8 mouse cellular contexts compared by ENCODE assay signal in the genomic region with DNA sequence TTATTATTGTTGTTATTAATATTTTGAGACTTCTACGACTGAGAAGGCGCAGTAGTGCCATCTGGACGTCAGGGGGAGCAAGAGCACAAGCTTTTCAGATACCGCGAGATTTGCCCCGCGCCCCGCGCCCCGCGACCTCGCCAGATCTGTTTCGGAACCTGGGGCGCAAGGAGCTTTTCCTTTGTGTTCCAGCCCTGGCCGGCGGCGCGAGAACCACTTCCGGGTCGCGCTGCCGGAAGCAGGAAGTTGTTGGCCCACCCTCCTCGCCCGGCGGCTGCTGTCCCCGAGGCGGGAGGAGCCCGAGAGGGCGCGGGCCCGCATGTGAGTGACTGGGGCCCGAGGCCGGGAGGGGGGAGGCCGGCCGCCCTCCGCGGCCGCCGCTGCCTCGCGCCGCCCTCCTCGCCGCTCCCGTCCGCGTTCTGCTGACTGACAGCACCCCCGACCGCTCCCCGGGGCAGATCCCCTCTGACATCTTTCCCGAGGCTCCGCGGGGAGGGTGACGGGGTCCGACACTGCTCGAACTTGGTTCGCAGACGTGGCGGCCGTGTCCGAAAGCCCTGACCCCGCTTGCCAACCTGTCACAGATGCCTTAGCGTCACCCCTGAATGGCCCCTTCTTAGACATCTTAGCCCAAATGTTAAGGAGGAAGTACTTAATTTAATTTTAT. TPM values are rescaled to one million over a fixed set of nuclear protein-coding genes. Genes with fewer than 3 reads are reported as not detected.
A peak's percentile ranks its signal among the peaks of the same experiment; 100 is the strongest.
DNase-seq lines count a peak whose midpoint lies in the region; ATAC-seq and TF ChIP-seq lines count a peak whose summit lies in the region.

BC004004 (plus strand) TSS at position 107 of the 667 bp plus-strand sequence.

- DNase-seq in c-Kit-positive CD71-positive TER-119-positive erythroid progenitor cells, embryonic 14.5 days (ENCODE audit: low spot score): peak; percentile 94
- DNase-seq in heart, postnatal 10 days: peak; percentile 97
- no peak for DNase-seq in large intestine, adult 2 months (ENCODE audit: low read depth, low spot score)
- peak; percentile 96 for DNase-seq in liver, postnatal 0 days
- peak; percentile 96 for DNase-seq in testis, postnatal 10 days (ENCODE audit: low spot score)

- peaks cover 44% of the 10 kb centered on the region for H3K4me1 ChIP-seq in E14TG2a.4 (replicated peaks; ENCODE audit: low read depth, low read length)
- H3K4me1 ChIP-seq in forebrain, embryonic 13.5 days: peaks cover 24% of the 10 kb centered on the region
- H3K4me1 ChIP-seq in liver, postnatal 0 days (ENCODE audit: insufficient read depth): peaks cover 31% of the 10 kb centered on the region
- H3K4me1 ChIP-seq in neural tube, embryonic 14.5 days (ENCODE audit: control insufficient read depth, insufficient read depth, low read length): peaks cover 16% of the 10 kb centered on the region

- H3K9me3 ChIP-seq in E14TG2a.4 (ENCODE audit: low read length): no peaks in the 10 kb centered on the region
- no peaks in the 10 kb centered on the region for H3K9me3 ChIP-seq in forebrain, embryonic 13.5 days (replicated peaks)
- H3K9me3 ChIP-seq in liver, postnatal 0 days (ENCODE audit: low read length): no peaks in the 10 kb centered on the region
- no peaks in the 10 kb centered on the region for H3K9me3 ChIP-seq in neural tube, embryonic 14.5 days (ENCODE audit: control insufficient read depth, low read length)

- peak; percentile 93 for ATAC-seq in forebrain, embryonic 13.5 days
- peak; percentile 89 for ATAC-seq in liver, postnatal 0 days
- peak; percentile 93 for ATAC-seq in neural tube, embryonic 14.5 days (ENCODE audit: low read depth)

- H3K27me3 ChIP-seq in E14TG2a.4 (ENCODE audit: insufficient read depth, low read length): no peaks in the 10 kb centered on the region
- H3K27me3 ChIP-seq in forebrain, embryonic 13.5 days: no peaks in the 10 kb centered on the region
- H3K27me3 ChIP-seq in liver, postnatal 0 days (ENCODE audit: insufficient read depth, low read length): no peaks in the 10 kb centered on the region
- H3K27me3 ChIP-seq in neural tube, embryonic 14.5 days (ENCODE audit: control insufficient read depth, insufficient read depth, low read length): no peaks in the 10 kb centered on the region

- peak within 1 kb of the TSS; percentile 95 for H3K4me3 ChIP-seq in E14TG2a.4 (replicated peaks; ENCODE audit: low read length)
- peak within 1 kb of the TSS; percentile 90 for H3K4me3 ChIP-seq in forebrain, embryonic 13.5 days
- H3K4me3 ChIP-seq in liver, postnatal 0 days (ENCODE audit: low read depth, low read length): peak within 1 kb of the TSS; percentile 81
- H3K4me3 ChIP-seq in neural tube, embryonic 14.5 days (ENCODE audit: low read depth, low read length): peak within 1 kb of the TSS; percentile 91

- peak within 1 kb of the TSS; percentile 80 for H3K4me2 ChIP-seq in forebrain, embryonic 13.5 days
- peak within 1 kb of the TSS; percentile 88 for H3K4me2 ChIP-seq in liver, postnatal 0 days (ENCODE audit: low read depth, low read length)
- H3K4me2 ChIP-seq in neural tube, embryonic 14.5 days (ENCODE audit: low read depth, low read length): peak within 1 kb of the TSS; percentile 55

- intact Hi-C loops in heart, postnatal 10 days (cut with DNase I): loop anchor here (1.0 to 5.0 kb wide), 2 partner anchors 102 to 243 kb away; no protein-coding TSS in a partner anchor

- peak within 1 kb of the TSS; percentile 94 for H3K9ac ChIP-seq in forebrain, embryonic 13.5 days
- H3K9ac ChIP-seq in liver, postnatal 0 days (replicated peaks): peak within 1 kb of the TSS; percentile 86
- peak within 1 kb of the TSS; percentile 91 for H3K9ac ChIP-seq in neural tube, embryonic 14.5 days (replicated peaks; ENCODE audit: low read depth, low read length)

- no peaks in the 10 kb centered on the region for H3K36me3 ChIP-seq in E14TG2a.4 (ENCODE audit: insufficient read depth, low read length)
- H3K36me3 ChIP-seq in forebrain, embryonic 13.5 days (ENCODE audit: poor library complexity, severe bottlenecking): no peaks in the 10 kb centered on the region
- H3K36me3 ChIP-seq in liver, postnatal 0 days (replicated peaks; ENCODE audit: insufficient read depth, low read length): no peaks in the 10 kb centered on the region
- no peaks in the 10 kb centered on the region for H3K36me3 ChIP-seq in neural tube, embryonic 14.5 days (ENCODE audit: control insufficient read depth, insufficient read depth, low read length)

- H3K27ac ChIP-seq in forebrain, embryonic 13.5 days: peak within 1 kb of the TSS; percentile 83
- peak within 1 kb of the TSS; percentile 92 for H3K27ac ChIP-seq in liver, postnatal 0 days (ENCODE audit: low read depth)
- peak within 1 kb of the TSS; percentile 88 for H3K27ac ChIP-seq in neural tube, embryonic 14.5 days (ENCODE audit: low read depth, low read length)

- peak; percentile 85 for TF ChIP-seq EP300 in liver, postnatal 0 days (IDR thresholded peaks at IDR 0.05; ENCODE audit: low read depth)

- peak; percentile 88 for TF ChIP-seq CTCF in E14TG2a.4 (conservative IDR thresholded peaks at IDR 0.05; ENCODE audit: low read length)
- TF ChIP-seq CTCF in liver, postnatal 0 days (IDR thresholded peaks at IDR 0.05; ENCODE audit: low read depth): peak; percentile 78

- under 1% methylated on average over 63 of the region's 63 CpGs for WGBS in forebrain, embryonic 13.5 days
- WGBS in large intestine, adult 2 months: under 1% methylated on average over 51 of the region's 63 CpGs
- under 1% methylated on average over 53 of the region's 63 CpGs for WGBS in liver, postnatal 0 days (ENCODE audit: insufficient replicate concordance)
- WGBS in neural tube, embryonic 14.5 days: under 1% methylated on average over 45 of the region's 63 CpGs

RNA-seq across cellular contexts. Expression of gene BC004004, which starts in this region (rescaled TPM):
- 78.7 and 83.5 TPM in 2 replicates for polyA plus RNA-seq in forebrain, embryonic 13.5 days (2015; fragmentation: Nextera tagmentation; extraction: Ambion mirVana)
- total RNA-seq in heart, postnatal 10 days (2021): 100 to 1,000 TPM; 193 to 194 TPM
- 75.5 and 82.4 TPM in 2 replicates for polyA plus RNA-seq in large intestine, adult 2 months (2012; rRNA removed)
- 101 and 105 TPM in 2 replicates for polyA plus RNA-seq in liver, postnatal 0 days (2015; fragmentation: Nextera tagmentation; extraction: Ambion mirVana)
- polyA plus RNA-seq in neural tube, embryonic 14.5 days (2014; fragmentation: Nextera tagmentation; extraction: Ambion mirVana): 126 and 133 TPM in 2 replicates
